Mouse (Mus musculus): ENCODE data around the gene Rsph10b.

The Rsph10b gene

GRCm38 (mm10) chr5:143932831-143933230, at the start of gene Rsph10b:
Rsph10b (plus strand) TSS chr5:143933035.
- DNase-seq (ENCODE audit: low spot score) = no peak

GRCm38 (mm10) chr5:143885274-143885673, 47.6 kb upstream of the Rsph10b start:
- no peak for DNase-seq (ENCODE audit: low spot score)

- no peak for DNase-seq (ENCODE audit: low spot score)
These were observed 42.1 kb upstream of the Rsph10b start for GRCm38 (mm10) chr5:143890741-143891140.

GRCm38 (mm10) chr5:143892255-143892886, 40.5 kb upstream of the Rsph10b start:
- no peak for DNase-seq (ENCODE audit: low spot score)

- DNase-seq (ENCODE audit: low spot score) = no peak
These were observed 39.4 kb upstream of the Rsph10b start for GRCm38 (mm10) chr5:143893396-143893795.

- DNase-seq (ENCODE audit: low spot score) = no peak
These were observed 35.1 kb upstream of the Rsph10b start, which contains the start of gene Ankrd61 for GRCm38 (mm10) chr5:143897635-143898330. Ankrd61 (minus strand) TSS chr5:143897685.

GRCm38 (mm10) chr5:143902111-143902510, 30.7 kb upstream of the Rsph10b start:
- DNase-seq (ENCODE audit: low spot score) = no peak

GRCm38 (mm10) chr5:143903813-143904212, 29.0 kb upstream of the Rsph10b start:
- DNase-seq (ENCODE audit: low spot score) = no peak

- DNase-seq (ENCODE audit: low spot score) = no peak
These were observed 26.4 kb upstream of the Rsph10b start for GRCm38 (mm10) chr5:143906429-143906828.

- no peak for DNase-seq (ENCODE audit: low spot score)
These were observed 23.9 kb upstream of the Rsph10b start for GRCm38 (mm10) chr5:143908926-143909325.

- DNase-seq (ENCODE audit: low spot score) = peak; percentile 95
These were observed 23.1 kb upstream of the Rsph10b start, which contains the start of the genes Aimp2 and Pms2 for GRCm38 (mm10) chr5:143909417-143910400. Aimp2 (minus strand) TSS chr5:143909847. Pms2 (plus strand) TSS chr5:143909964.

GRCm38 (mm10) chr5:143916221-143916620, 16.6 kb upstream of the Rsph10b start:
- no peak for DNase-seq (ENCODE audit: low spot score)

GRCm38 (mm10) chr5:143917418-143917817, 15.4 kb upstream of the Rsph10b start:
- DNase-seq (ENCODE audit: low spot score) = peak; percentile 65

- no peak for DNase-seq (ENCODE audit: low spot score)
These were observed 14.7 kb upstream of the Rsph10b start for GRCm38 (mm10) chr5:143918120-143918519.

GRCm38 (mm10) chr5:143924781-143925452, 7.9 kb upstream of the Rsph10b start:
- no peak for DNase-seq (ENCODE audit: low spot score)

- no peak for DNase-seq (ENCODE audit: low spot score)
These were observed 5.0 kb upstream of the Rsph10b start, which contains the start of gene Gm42421 for GRCm38 (mm10) chr5:143927875-143928274. Gm42421 (plus strand) TSS chr5:143928175.

GRCm38 (mm10) chr5:143929291-143929690, 3.5 kb upstream of the Rsph10b start:
- no peak for DNase-seq (ENCODE audit: low spot score)

GRCm38 (mm10) chr5:143930656-143931055, 2.2 kb upstream of the Rsph10b start:
- no peak for DNase-seq (ENCODE audit: low spot score)

GRCm38 (mm10) chr5:143931863-143932580, 813 bp upstream of the Rsph10b start:
- DNase-seq (ENCODE audit: low spot score) = no peak

- no peak for DNase-seq (ENCODE audit: low spot score)
These were observed 579 bp downstream of the Rsph10b start for GRCm38 (mm10) chr5:143933414-143933813.

GRCm38 (mm10) chr5:143933875-143934274, 1.0 kb downstream of the Rsph10b start:
- DNase-seq (ENCODE audit: low spot score) = no peak

Data from T-cell, adult 2 months (primary cell).